Mouse (Mus musculus) midbrain, embryonic 10.5 days (tissue): ENCODE measurements around the gene Mul1. TPM values are rescaled to one million over a fixed set of nuclear protein-coding genes. Genes with fewer than 3 reads are reported as not detected.

ENCODE experiments used
- DNase-seq: peaks from one replicate; pipeline ENCODE4 v3.0.0-alpha.2; 2017; ENCODE audit warnings: low spot score
- H3K27ac ChIP-seq: fragments of 300-500 bp; sonication (generic); replicated peaks from 2 replicates; pipeline ENCODE4 v1.5.1; 2016; ENCODE audit warnings: mild to moderate bottlenecking
- H3K27me3 ChIP-seq: fragments of 300-500 bp; sonication (generic); 2 replicates; pipeline ENCODE4 v1.6.1; 2016; ENCODE audit warnings: low read depth, mild to moderate bottlenecking; ENCODE audit not compliant: poor library complexity, severe bottlenecking
- H3K36me3 ChIP-seq: fragments of 300-500 bp; sonication (generic); 2 replicates; pipeline ENCODE4 v1.6.1; 2016; ENCODE audit warnings: mild to moderate bottlenecking, moderate library complexity
- H3K4me1 ChIP-seq: fragments of 300-500 bp; sonication (generic); 2 replicates; pipeline ENCODE4 v1.6.1; 2016
- H3K4me3 ChIP-seq: fragments of 300-500 bp; sonication (generic); 2 replicates; pipeline ENCODE4 v1.5.1; 2016; ENCODE audit warnings: mild to moderate bottlenecking, moderate library complexity
- H3K9me3 ChIP-seq: fragments of 300-500 bp; sonication (generic); replicated peaks from 2 replicates; pipeline ENCODE4 v1.6.1; 2016; ENCODE audit warnings: mild to moderate bottlenecking
- WGBS: fragments of 180-500 bp; shearing (Covaris S2); methylation state at CpG from one replicate; pipeline ENCODE4 v1.1.7; 2016; 5-methylcytosine and 5-hydroxymethylcytosine counted together
- polyA plus RNA-seq: library from polyadenylated mRNA; unstranded; fragments of >200 nt; fragmentation: Nextera tagmentation; extraction: Ambion mirVana; gene quantifications from 2 replicates; pipeline ENCODE4 v1.2.1, GENCODE M21; 2016

Gene Mul1
- polyA plus RNA-seq, result 19.2 and 22.3 TPM in 2 replicates

- H3K4me3 ChIP-seq, result peak within 1 kb of the TSS; percentile 99
- WGBS, result 1% methylated on average over 64 of the region's 64 CpGs
- peaks cover 11% of the 10 kb centered on the region; the same call in 1 of the 2 replicates for H3K27me3 ChIP-seq
- peak; percentile 96 for DNase-seq
- peaks cover 37% of the 10 kb centered on the region for H3K36me3 ChIP-seq
- peaks cover 20% of the 10 kb centered on the region for H3K4me1 ChIP-seq
- H3K9me3 ChIP-seq, result no peaks in the 10 kb centered on the region
- peak within 1 kb of the TSS; percentile 89 for H3K27ac ChIP-seq
Observed at GRCm38 (mm10) chr4:138434347-138435316, at the start of gene Mul1. Gene Mul1 (plus strand): TSS chr4:138434671.

GRCm38 (mm10) chr4:138393703-138394102 lies 40.8 kb upstream of the Mul1 start:
- Histone ChIP-seq H3K36me3 (no peaks in the 10 kb centered on the region), H3K4me1 (peaks cover 25% of the 10 kb centered on the region), H3K27me3 (peaks cover 83% of the 10 kb centered on the region), H3K27ac (no peak overlapping the region), H3K4me3 (no peak overlapping the region), H3K9me3 (no peaks in the 10 kb centered on the region)
- 64% methylated on average over 7 of the region's 7 CpGs for WGBS
- no peak for DNase-seq

- Histone ChIP-seq H3K27me3 (peaks cover 95% of the 10 kb centered on the region), H3K9me3 (no peaks in the 10 kb centered on the region), H3K4me3 (peak overlapping the region; percentile 55), H3K4me1 (peaks cover 25% of the 10 kb centered on the region), H3K27ac (no peak overlapping the region; the same call in 1 of the 2 replicates), H3K36me3 (no peaks in the 10 kb centered on the region)
- WGBS, result under 1% methylated on average over 103 of the region's 103 CpGs
- peak; percentile 37 for DNase-seq
Observed at GRCm38 (mm10) chr4:138395087-138395970, 39.1 kb upstream of the Mul1 start.

- Histone ChIP-seq H3K4me3 (peak within 1 kb of the TSS; percentile 55), H3K27me3 (peaks cover 89% of the 10 kb centered on the region), H3K36me3 (no peaks in the 10 kb centered on the region), H3K4me1 (peaks cover 25% of the 10 kb centered on the region), H3K27ac (no peak within 1 kb of the TSS), H3K9me3 (no peaks in the 10 kb centered on the region)
- under 1% methylated on average over 45 of the region's 46 CpGs for WGBS
- peak; percentile 36 for DNase-seq
Observed at GRCm38 (mm10) chr4:138395971-138396645, 38.4 kb upstream of the Mul1 start, which contains the start of gene Fam43b. Gene Fam43b (minus strand): TSS chr4:138396528.

- Histone ChIP-seq H3K9me3 (no peaks in the 10 kb centered on the region), H3K27me3 (peaks cover 83% of the 10 kb centered on the region), H3K36me3 (no peaks in the 10 kb centered on the region), H3K4me1 (peaks cover 25% of the 10 kb centered on the region), H3K4me3 (peak overlapping the region; percentile 55), H3K27ac (no peak overlapping the region)
- no peak for DNase-seq
- WGBS, result 6% methylated on average over 8 of the region's 8 CpGs
Observed at GRCm38 (mm10) chr4:138396711-138397110, 37.8 kb upstream of the Mul1 start.

- DNase-seq, result peak; percentile 33
Observed at GRCm38 (mm10) chr4:138404806-138405205, 29.7 kb upstream of the Mul1 start.

GRCm38 (mm10) chr4:138407479-138408194 lies 26.8 kb upstream of the Mul1 start:
- Histone ChIP-seq H3K27me3 (peaks cover 19% of the 10 kb centered on the region; the same call in 1 of the 2 replicates), H3K9me3 (no peaks in the 10 kb centered on the region), H3K4me1 (0 out of 2 replicates have a peak, but pooled peaks cover 5% of the 10 kb centered on the region), H3K27ac (no peak overlapping the region), H3K36me3 (no peaks in the 10 kb centered on the region), H3K4me3 (no peak overlapping the region)
- no peak for DNase-seq
- 85% methylated on average over 12 of the region's 13 CpGs for WGBS

More at GRCm38 (mm10) chr4:138404806-138405205, 29.7 kb upstream of the Mul1 start:
- peaks cover 6% of the 10 kb centered on the region; the same call in 1 of the 2 replicates for H3K27me3 ChIP-seq
- no peaks in the 10 kb centered on the region for H3K9me3 ChIP-seq
- H3K4me3 ChIP-seq, result no peak overlapping the region
- H3K27ac ChIP-seq, result no peak overlapping the region
- 3% methylated on average over 2 of the region's 2 CpGs for WGBS
- no peaks in the 10 kb centered on the region for H3K4me1 ChIP-seq
- H3K36me3 ChIP-seq, result no peaks in the 10 kb centered on the region

GRCm38 (mm10) chr4:138411011-138411410 lies 23.5 kb upstream of the Mul1 start:
- peaks cover 33% of the 10 kb centered on the region for H3K27me3 ChIP-seq
- H3K9me3 ChIP-seq, result no peaks in the 10 kb centered on the region
- H3K4me1 ChIP-seq, result peaks cover 14% of the 10 kb centered on the region; the same call in 1 of the 2 replicates
- H3K27ac ChIP-seq, result no peak overlapping the region
- 29% methylated on average over 5 of the region's 5 CpGs for WGBS
- no peak for DNase-seq
- no peaks in the 10 kb centered on the region for H3K36me3 ChIP-seq
- no peak overlapping the region for H3K4me3 ChIP-seq

GRCm38 (mm10) chr4:138411504-138412121 lies 22.9 kb upstream of the Mul1 start:
- DNase-seq, result no peak
- Histone ChIP-seq H3K4me3 (no peak overlapping the region), H3K4me1 (peaks cover 14% of the 10 kb centered on the region; the same call in 1 of the 2 replicates), H3K27me3 (peaks cover 29% of the 10 kb centered on the region), H3K9me3 (no peaks in the 10 kb centered on the region), H3K27ac (no peak overlapping the region), H3K36me3 (no peaks in the 10 kb centered on the region)
- WGBS, result 54% methylated on average over 7 of the region's 7 CpGs

GRCm38 (mm10) chr4:138414725-138415124 lies 19.7 kb upstream of the Mul1 start:
- Histone ChIP-seq H3K4me3 (no peak overlapping the region), H3K27me3 (peaks cover 29% of the 10 kb centered on the region), H3K36me3 (no peaks in the 10 kb centered on the region), H3K9me3 (no peaks in the 10 kb centered on the region), H3K27ac (no peak overlapping the region), H3K4me1 (peaks cover 26% of the 10 kb centered on the region)
- DNase-seq, result no peak
- WGBS, result 34% methylated on average over 6 of the region's 6 CpGs

GRCm38 (mm10) chr4:138415991-138416390 lies 18.5 kb upstream of the Mul1 start:
- H3K36me3 ChIP-seq, result no peaks in the 10 kb centered on the region
- peaks cover 21% of the 10 kb centered on the region for H3K27me3 ChIP-seq
- H3K27ac ChIP-seq, result no peak overlapping the region
- H3K9me3 ChIP-seq, result no peaks in the 10 kb centered on the region
- 80% methylated on average over 3 of the region's 3 CpGs for WGBS
- no peak overlapping the region for H3K4me3 ChIP-seq
- no peak for DNase-seq
- peaks cover 25% of the 10 kb centered on the region for H3K4me1 ChIP-seq
